10 mouse cellular contexts compared by ENCODE assay signal in genomic region chr9:60407374-60407773, GRCm38 (mm10).
DNase-seq lines count a peak whose midpoint lies in the region; ATAC-seq lines count a peak whose summit lies in the region.
"Had no signal": no experiment of that assay in that cellular context is flagged by ENCODE, and none has a peak within 500 bp of the region (broad histone marks: within the 10 kb centered on the region; RNA-seq: fewer than 3 reads in every experiment).

No protein-coding gene starts in this region.

- no peak overlapping the region for H3K27ac ChIP-seq in embryonic facial prominence, embryonic 11.5 days (replicated peaks; ENCODE audit: low read depth, low read length)
- H3K27ac ChIP-seq: liver, embryonic 14.5 days had no signal

- no peak for ATAC-seq in embryonic facial prominence, embryonic 11.5 days (replicated peaks; ENCODE audit: insufficient number of reproducible peaks, low FRiP score, low TSS enrichment, low read depth)

- H3K9me3 ChIP-seq in embryonic facial prominence, embryonic 11.5 days (replicated peaks; ENCODE audit: control insufficient read depth, low read length), result no peaks in the 10 kb centered on the region

- 3% methylated on average over 1 of the region's 1 CpGs for WGBS in embryonic facial prominence, embryonic 11.5 days

- H3K27me3 ChIP-seq in embryonic facial prominence, embryonic 11.5 days (ENCODE audit: control insufficient read depth, insufficient read depth, low read length), result no peaks in the 10 kb centered on the region

- no peak overlapping the region for H3K4me2 ChIP-seq in embryonic facial prominence, embryonic 11.5 days (ENCODE audit: low read depth, low read length)

- no peak overlapping the region for H3K4me3 ChIP-seq in embryonic facial prominence, embryonic 11.5 days (ENCODE audit: low read depth, low read length)

- H3K36me3 ChIP-seq in embryonic facial prominence, embryonic 11.5 days (replicated peaks; ENCODE audit: control insufficient read depth, insufficient read depth, low read depth, low read length), result no peaks in the 10 kb centered on the region

- peak; percentile 89 for DNase-seq in heart, adult 11 months
- no peak for DNase-seq in heart, adult 9 months (ENCODE audit: low spot score in 2 of 2)
- peak; percentile 18 for DNase-seq in urinary bladder, postnatal 14 days (ENCODE audit: low spot score)
- no peak for DNase-seq in urinary bladder, adult 2 months (ENCODE audit: low spot score)
- peak; percentile 65 for DNase-seq in embryonic facial prominence, embryonic 11.5 days (ENCODE audit: low spot score)
- no peak for DNase-seq in right cerebral cortex, postnatal 10 days (ENCODE audit: low spot score in 2 of 2)
- no peak for DNase-seq in thymus, postnatal 0 days (ENCODE audit: low spot score)
- no peak for DNase-seq in layer of hippocampus, postnatal 25 days (ENCODE audit: extremely low spot score in 1 of 2, low spot score in 1 of 2)
- DNase-seq: kidney, adult 2 months had no signal

- H3K4me1 ChIP-seq in embryonic facial prominence, embryonic 11.5 days (ENCODE audit: control insufficient read depth, insufficient read depth, low read length), result peaks cover 3% of the 10 kb centered on the region

- no peak overlapping the region for H3K9ac ChIP-seq in embryonic facial prominence, embryonic 11.5 days (replicated peaks; ENCODE audit: low read length)
- H3K9ac ChIP-seq: liver, embryonic 14.5 days had no signal

Comparison
In these comparisons a context has a peak if more than half of its experiments do, and no peak if none do; other contexts are left out.
1. DNase-seq: peak in heart, adult 11 months (single experiment), urinary bladder, postnatal 14 days (single experiment) and embryonic facial prominence, embryonic 11.5 days (single experiment); none in heart, adult 9 months (0 of 2), urinary bladder, adult 2 months (single experiment), right cerebral cortex, postnatal 10 days (0 of 2), thymus, postnatal 0 days (single experiment) and layer of hippocampus, postnatal 25 days (0 of 2).